Mouse (Mus musculus) gastrocnemius, adult 2 months (tissue): ENCODE results near the gene AW549877. TPM values are rescaled to one million over a fixed set of nuclear protein-coding genes. Genes with fewer than 3 reads are reported as not detected.

Experiments used
- DNase-seq: peaks from one replicate; pipeline ENCODE4 v3.0.0; 2022
- H3K27ac ChIP-seq: fragments of 200-600 bp; 2 replicates; pipeline ENCODE4 v1.8.1; 2022; ENCODE audit warnings: mild to moderate bottlenecking
- H3K4me3 ChIP-seq: fragments of 200-600 bp; 2 replicates; pipeline ENCODE4 v1.8.1; 2022; ENCODE audit warnings: mild to moderate bottlenecking, moderate library complexity
- CTCF ChIP-seq: fragments of 200-600 bp; IDR thresholded peaks from 2 replicates; pipeline ENCODE4 v1.8.1; 2022; ENCODE audit warnings: antibody characterized with exemption, mild to moderate bottlenecking, moderate library complexity
- intact Hi-C: fragments of 180-260 bp; cut with DNase I; formaldehyde crosslinking; loops from one replicate; pipeline ENCODE4 v1.15.1; 2025
- long read RNA-seq, 2 experiments: library from polyadenylated mRNA; stranded (forward); transcript quantifications; one replicate each; pipeline ENCODE4 v2.0.0; 2021
- total RNA-seq, 2 experiments: library from RNA; stranded (reverse); gene quantifications; 2 replicates each; pipeline ENCODE4 v1.2.3; 2021

The AW549877 gene
- total RNA-seq: 10 to 100 TPM; 12.6 to 13.4 TPM
- long read RNA-seq, experiment 1, full-length matches to known transcripts: 10 of 14 reads
- long read RNA-seq, experiment 1, partial matches to known transcripts: 0 of 14 reads
- long read RNA-seq, experiment 1, other reads (novel, unspliced or antisense): 4 of 14 reads
- long read RNA-seq, experiment 2, full-length matches to known transcripts: 11 of 13 reads
- long read RNA-seq, experiment 2, partial matches to known transcripts: 0 of 13 reads
- long read RNA-seq, experiment 2, other reads (novel, unspliced or antisense): 2 of 13 reads

DNA sequence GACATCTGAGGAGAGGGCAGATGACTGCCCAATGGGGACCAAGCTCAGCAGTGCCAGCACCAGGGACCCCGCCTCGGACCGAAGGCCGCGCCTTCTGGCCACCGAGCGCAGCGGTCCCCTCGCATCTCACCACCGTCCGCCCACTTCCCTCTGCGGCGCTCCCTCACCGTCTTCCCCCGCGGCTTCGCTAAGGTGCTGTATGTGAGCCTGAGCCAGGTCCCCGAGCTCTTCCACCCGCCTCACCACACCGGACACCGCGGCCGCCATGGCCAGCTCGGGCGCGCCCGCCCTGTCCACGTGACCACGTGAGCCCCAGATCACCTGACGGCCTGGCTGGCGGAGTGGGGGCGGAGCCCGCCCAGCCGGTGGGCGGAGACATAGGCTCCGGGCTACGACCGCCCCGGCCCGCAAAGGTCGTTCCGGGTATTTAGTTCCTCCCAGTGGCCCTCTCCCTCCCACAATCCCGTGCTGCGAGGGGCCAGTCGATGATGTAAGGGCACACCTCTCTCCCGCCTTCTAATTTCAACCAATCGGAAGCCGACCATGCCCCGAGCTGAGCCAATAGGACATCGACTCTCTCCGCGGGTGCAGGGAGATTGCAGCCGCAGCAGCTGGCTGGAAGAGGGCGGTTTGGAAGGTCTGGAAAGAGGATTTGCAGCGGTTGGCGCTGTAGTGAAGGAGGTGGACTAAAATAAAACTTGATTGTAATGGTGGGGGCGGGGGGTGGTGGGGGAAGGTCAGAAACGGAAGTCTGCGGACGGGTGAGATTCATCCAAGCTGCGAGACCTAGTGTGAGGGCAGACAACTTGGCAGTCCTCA lies at the start of gene AW549877:
Gene AW549877 (minus strand): TSS at position 297 of the 819 bp plus-strand sequence.
- H3K27ac ChIP-seq: peak within 1 kb of the TSS; percentile 100
- intact Hi-C loops: loop anchor here (1.0 kb wide), 2 partner anchors 16 to 32 kb away; partner anchors contain the start of gene Fbxo4
- H3K4me3 ChIP-seq: peak within 1 kb of the TSS; percentile 90
- no peak; the same call in 1 of the 2 replicates for TF ChIP-seq CTCF
- DNase-seq: peak; percentile 100

DNA sequence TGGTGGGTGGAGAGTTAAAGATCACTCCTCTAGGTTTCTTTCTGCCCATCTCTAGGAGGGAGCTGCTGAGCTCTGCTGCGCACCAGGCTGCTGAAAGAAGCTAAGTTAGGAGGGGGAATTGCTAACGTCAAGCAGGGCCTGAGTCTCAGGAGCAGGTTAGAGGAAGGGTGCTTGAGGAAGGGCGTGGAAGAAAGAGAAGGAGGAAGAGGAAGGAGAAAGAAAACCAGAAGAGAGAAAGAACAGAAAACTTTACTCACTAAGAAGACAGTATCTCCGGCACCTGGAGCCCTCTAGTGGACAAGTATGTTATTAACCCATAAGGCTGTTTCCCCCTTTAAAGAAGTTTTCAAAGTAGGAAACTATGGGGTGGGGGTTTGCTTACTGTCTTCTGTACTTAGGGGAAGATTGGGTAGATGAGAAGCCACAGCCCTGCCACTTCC lies 47.5 kb upstream of the AW549877 start:
- peak; percentile 77 for TF ChIP-seq CTCF
- no peak for DNase-seq
- peak overlapping the region; percentile 38 for H3K4me3 ChIP-seq
- peak overlapping the region; percentile 40 for H3K27ac ChIP-seq
- intact Hi-C loops: loop anchor here (5.0 to 10.0 kb wide), 2 partner anchors 58 to 751 kb away; no protein-coding TSS in a partner anchor

DNA sequence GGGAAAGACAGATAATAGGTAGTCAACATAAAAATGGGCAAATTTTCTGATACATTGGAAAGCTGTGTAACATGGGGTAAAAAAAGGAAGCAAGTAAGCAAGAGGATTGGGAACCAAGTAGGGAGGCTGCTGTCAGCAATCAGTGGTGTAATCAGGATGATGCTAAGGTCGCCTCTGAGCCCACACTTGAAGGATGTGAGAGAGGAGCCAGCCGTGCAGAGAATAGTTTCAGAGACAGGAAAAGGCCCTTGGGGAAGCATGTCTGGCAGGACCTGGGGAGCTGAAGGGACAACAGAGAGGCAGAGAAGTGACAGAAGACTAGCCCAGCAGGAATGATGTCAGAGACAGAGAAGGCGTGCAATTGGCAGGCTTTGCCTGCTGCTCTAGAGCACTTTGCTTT lies 46.9 kb upstream of the AW549877 start:
- DNase-seq: no peak
- intact Hi-C loops: loop anchor here (5.0 to 10.0 kb wide), 2 partner anchors 58 to 750 kb away; no protein-coding TSS in a partner anchor
- Histone ChIP-seq H3K4me3 (no peak overlapping the region), H3K27ac (no peak overlapping the region)
- TF ChIP-seq CTCF: no peak

DNA sequence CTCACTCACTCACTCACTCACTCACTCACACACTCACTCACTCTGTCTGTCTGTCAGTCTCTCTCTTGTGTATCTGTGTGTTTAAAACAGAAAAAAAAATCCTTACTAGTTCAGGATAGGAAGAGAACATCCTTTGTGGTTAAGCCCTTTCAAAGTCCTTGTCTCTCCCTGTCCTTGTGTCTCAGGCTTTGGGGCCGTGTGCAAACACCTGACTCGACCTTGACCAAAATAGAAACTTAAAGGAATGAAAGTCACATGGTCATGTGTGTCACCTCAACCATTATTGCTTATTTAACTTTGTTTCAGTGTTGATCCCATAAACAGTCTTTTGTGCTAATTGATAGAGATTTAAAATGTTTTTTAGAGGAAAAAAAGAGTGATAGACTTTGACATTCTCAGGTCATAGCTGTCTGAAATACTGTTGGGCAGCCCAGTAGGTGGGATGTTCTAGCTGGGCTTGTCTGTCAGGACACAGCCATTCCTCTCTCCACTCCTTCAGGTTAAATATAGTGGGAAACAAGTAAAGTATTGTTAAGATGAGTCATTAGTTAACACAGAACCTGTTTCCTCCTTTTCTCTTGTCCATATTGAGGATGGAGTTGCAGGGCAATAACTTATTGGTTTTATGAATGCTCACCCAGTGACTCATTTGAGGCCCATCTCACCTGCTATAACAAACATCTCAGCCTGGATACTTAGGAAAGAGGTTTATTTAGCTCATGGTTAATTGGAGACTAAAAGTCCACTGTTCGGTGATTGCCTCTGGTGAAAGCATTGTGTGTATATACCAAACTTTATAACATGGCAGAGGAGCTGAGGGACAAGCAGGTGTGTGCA lies 37.8 kb upstream of the AW549877 start:
- DNase-seq: no peak
- TF ChIP-seq CTCF: no peak
- Histone ChIP-seq H3K27ac (peak overlapping the region; percentile 43; the same call in 1 of the 2 replicates), H3K4me3 (no peak overlapping the region)
- intact Hi-C loops: no loop called here

DNA sequence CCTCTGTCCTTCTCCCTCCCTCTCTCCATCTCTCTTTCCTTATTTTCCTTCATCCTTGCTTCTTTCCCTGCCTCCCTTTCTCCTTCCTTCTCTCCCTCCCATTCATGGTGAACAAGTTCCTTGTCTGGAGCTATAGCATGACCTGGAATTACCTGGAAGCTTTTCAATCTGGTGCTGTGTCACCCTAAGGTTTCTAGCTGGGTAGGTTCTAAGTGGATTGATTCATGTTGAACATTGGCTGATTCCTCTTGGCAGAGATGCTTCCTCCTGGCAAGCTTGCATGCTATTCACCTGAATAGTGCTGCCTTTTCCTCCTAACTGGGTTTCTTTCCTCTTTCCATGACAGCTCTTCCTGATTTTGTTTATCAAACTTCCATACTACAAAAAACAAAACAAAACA lies 33.4 kb upstream of the AW549877 start:
- TF ChIP-seq CTCF: no peak
- no peak for DNase-seq
- intact Hi-C loops: loop anchor here (5.0 kb wide), 1 partner anchor 67 kb away; no protein-coding TSS in a partner anchor
- H3K4me3 ChIP-seq: no peak overlapping the region
- 0 out of 2 replicates have a peak overlapping the region, but pooled peaks have one; percentile 3 for H3K27ac ChIP-seq

DNA sequence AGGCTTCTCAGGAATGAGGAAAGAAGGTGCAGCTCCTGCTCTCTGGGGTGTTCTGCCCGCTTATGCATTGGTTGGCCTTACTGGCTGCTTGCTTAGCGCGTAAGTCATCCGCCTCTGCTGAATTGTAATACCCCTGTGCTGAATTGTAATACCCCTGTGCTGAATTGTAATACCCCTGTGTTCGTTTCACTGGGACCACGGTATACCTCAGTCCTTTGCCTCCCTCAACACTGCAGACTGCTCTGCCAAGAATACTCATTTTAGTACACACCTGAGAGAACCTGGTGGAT lies 32.8 kb upstream of the AW549877 start:
- intact Hi-C loops: loop anchor here (5.0 kb wide), 1 partner anchor 66 kb away; no protein-coding TSS in a partner anchor
- Histone ChIP-seq H3K27ac (peak overlapping the region; percentile 96), H3K4me3 (no peak overlapping the region)
- TF ChIP-seq CTCF: no peak
- no peak for DNase-seq

DNA sequence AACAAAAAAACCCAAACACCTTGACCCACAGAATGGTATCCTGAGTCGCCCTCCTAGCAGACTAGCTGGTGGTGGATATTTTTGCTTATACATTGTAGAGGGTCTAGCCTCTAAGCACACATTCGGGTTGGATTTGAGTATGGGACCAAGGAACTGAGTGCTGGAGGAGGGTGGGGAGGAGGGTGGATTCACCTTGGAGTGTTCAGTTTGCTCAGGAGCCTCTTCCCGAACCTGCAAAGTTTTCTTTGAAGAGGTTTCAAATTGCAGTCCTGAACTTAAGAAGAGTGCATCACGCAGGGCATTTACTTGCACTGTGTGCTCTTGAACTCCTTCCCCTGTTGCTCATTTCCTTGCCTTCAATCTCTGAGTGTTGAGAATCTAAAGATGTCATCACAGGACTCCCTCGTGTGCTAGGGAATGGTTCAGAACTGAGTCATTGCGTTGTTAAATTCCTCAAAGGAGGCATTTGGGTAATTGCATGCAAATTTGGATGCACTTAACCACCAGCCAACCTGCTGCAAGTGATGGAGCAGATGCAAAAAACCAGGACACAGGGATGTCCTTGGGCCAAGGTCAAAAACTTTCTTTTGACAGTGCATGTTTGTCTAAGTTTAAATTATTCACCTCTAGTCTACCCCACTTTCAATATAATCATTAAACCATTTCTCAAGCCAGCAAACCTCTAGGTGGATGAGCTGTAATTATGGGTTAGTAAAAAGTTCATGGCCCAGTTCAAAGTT lies 32.3 kb upstream of the AW549877 start:
- intact Hi-C loops: loop anchor here (1.0 to 5.0 kb wide), 2 partner anchors 32 to 66 kb away; no protein-coding TSS in a partner anchor
- no peak for DNase-seq
- peak overlapping the region; percentile 92 for H3K4me3 ChIP-seq
- peak overlapping the region; percentile 96 for H3K27ac ChIP-seq
- TF ChIP-seq CTCF: no peak

DNA sequence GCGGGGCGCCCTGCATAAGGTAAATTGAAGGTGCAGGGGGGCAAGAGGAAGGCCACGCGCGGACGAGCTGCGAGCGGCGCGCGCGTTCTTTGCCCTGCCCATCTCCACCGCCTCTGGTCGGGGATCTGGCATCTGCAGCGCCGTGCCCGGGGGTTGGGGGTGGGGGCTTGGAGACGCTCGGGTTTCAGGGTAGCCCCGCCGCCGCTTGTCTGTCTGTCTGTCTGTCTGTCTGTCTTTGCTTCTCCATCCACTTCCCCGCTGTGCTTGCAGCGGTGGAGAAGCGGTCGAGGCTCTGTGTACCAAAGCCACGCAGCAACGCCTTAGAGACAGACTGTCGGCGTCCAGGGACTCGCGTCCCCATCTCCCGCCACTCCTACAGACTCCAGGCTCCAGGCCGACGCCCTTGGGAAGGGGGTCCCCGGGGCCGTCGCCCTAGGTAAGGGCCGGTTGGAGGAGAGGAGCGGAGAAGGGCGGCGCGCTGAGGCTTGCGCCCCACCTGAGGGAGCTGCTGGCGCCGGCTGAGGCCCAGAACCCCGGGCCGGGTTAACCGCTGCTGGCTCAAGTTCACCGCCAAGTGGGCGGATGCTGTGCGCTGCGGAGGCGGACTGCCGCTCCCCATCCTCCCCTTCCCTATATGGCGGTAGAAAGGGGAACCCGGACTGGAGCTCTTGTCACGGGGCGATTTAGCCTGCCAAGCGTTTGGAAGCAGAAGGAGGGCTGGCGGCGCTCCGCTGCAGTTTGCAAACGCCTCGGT lies 31.5 kb upstream of the AW549877 start:
- peak overlapping the region; percentile 96 for H3K27ac ChIP-seq
- peak overlapping the region; percentile 92 for H3K4me3 ChIP-seq
- intact Hi-C loops: loop anchor here (1.0 to 5.0 kb wide), 2 partner anchors 31 to 65 kb away; no protein-coding TSS in a partner anchor
- DNase-seq: peak; percentile 92
- peak; percentile 3; the same call in 1 of the 2 replicates for TF ChIP-seq CTCF

DNA sequence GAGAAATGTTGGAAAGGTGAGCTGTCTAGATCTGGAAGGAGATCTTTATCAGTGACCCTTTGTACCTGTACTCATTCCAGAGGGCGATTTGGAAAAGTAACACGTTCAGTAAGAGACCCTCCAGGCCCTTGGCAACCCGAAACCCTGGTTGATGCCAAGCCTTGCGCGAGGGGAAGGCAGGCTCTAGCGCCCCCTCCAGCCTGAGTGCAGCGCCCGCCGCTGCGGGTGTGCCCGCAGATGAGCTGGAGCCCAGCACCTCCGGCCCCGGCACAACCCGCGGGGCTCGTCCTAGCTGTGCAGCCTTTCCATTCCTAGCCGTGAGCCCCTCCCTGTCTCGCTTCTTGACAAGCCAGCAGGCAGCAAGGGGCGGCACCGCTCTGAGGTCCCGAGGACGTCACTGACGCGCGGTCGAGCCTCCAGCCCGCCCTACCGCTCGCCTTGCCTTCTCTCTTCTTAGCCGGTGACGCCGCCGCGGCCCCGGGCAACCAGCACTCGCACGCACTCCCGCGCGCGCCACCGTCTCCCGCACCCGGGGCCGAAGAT lies 30.8 kb upstream of the AW549877 start, which contains the start of gene Oxct1:
Gene Oxct1 (plus strand): TSS at position 153 of the 543 bp plus-strand sequence.
- H3K4me3 ChIP-seq: peak within 1 kb of the TSS; percentile 92
- H3K27ac ChIP-seq: peak within 1 kb of the TSS; percentile 96
- DNase-seq: peak; percentile 94
- TF ChIP-seq CTCF: peak; percentile 84
- intact Hi-C loops: loop anchor here (5.0 kb wide), 1 partner anchor 64 kb away; no protein-coding TSS in a partner anchor

DNA sequence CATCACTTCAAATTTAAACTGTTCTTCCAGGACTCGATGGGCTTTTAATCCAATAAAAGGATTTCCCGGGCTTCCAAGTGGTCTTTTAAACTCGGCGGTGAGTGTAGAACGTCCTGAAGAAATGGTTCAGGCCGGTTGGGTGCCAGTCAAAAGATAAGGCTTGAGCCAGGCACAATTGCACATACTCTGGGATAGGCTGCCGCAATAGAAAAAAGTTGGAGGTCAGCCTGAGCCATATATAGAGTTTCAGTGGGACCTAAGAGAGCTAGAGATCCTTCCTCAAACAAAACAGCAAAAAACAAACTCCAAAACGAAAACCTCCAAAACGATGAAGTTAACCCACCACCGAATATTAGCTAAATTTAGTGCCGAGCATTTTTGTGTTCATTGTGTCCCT lies 30.0 kb upstream of the AW549877 start:
- intact Hi-C loops: loop anchor here (5.0 kb wide), 1 partner anchor 63 kb away; no protein-coding TSS in a partner anchor

More for the DNA sequence above, 30.0 kb upstream of the AW549877 start:
- Histone ChIP-seq H3K27ac (peak overlapping the region; percentile 96), H3K4me3 (peak overlapping the region; percentile 92)
- no peak for TF ChIP-seq CTCF
- no peak for DNase-seq
